Mouse (Mus musculus) gastrocnemius, postnatal 4 days (tissue): ENCODE data around the gene Herc1. TPM values are rescaled to one million over a fixed set of nuclear protein-coding genes. Genes with fewer than 3 reads are reported as not detected.
A peak's percentile ranks its signal among the peaks of the same experiment; 100 is the strongest.

ENCODE experiments used
- DNase-seq, 2 experiments: peaks; one replicate each; pipeline ENCODE4 v3.0.0; 2021 to 2022; ENCODE audit warnings: low spot score in 2 of 2, mixed read lengths in 2 of 2
- total RNA-seq, 2 experiments: library from RNA; stranded (reverse); gene quantifications; 2 replicates each; pipeline ENCODE4 v1.2.3; 2021

The Herc1 gene
- total RNA-seq, 2 experiments from 2014 or later: 35.7 to 38.7 TPM

DNA sequence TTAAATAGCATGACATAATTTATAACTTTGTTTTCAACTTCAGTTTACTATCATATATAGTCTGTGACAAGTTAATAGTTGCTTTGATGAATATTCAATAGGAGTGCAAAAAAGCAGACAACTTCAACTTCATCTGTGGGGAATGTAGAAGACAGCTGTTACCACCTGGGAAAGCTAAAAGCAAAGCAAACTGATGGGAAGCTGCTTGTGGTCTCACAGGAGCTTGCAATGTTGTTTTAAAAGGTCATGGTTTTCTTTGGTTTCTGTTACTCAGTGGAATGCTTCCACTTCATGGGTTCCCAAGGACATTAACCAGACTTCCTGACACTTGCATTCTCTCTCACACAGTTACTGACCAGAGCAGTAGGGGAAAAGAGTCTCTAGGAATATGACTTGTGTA, 138.5 kb downstream of the Herc1 start:
- no peak for DNase-seq

DNA sequence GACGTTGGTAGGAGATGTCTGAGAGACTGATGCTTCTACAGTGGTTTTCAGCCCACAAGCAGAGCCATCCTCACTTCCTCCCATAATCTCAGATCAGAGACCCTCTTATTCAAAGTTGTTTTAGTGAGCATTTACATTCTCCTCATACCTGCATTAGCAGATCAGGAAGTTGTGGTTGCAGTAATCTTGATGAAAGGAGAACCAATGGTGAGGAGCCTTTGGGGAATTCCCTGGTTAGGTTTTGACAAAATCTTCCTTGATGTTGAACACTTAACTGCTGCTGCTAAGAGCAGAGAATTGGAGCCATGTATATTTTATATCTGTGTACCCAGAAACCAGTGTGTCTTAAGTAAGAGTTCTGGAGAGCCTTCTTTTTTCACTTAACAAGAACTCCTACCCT, 142.1 kb downstream of the Herc1 start:
- no peak for DNase-seq

- DNase-seq: no peak
Measured at GRCm38 (mm10) chr9:66493992-66494391, 143.7 kb downstream of the Herc1 start.

DNA sequence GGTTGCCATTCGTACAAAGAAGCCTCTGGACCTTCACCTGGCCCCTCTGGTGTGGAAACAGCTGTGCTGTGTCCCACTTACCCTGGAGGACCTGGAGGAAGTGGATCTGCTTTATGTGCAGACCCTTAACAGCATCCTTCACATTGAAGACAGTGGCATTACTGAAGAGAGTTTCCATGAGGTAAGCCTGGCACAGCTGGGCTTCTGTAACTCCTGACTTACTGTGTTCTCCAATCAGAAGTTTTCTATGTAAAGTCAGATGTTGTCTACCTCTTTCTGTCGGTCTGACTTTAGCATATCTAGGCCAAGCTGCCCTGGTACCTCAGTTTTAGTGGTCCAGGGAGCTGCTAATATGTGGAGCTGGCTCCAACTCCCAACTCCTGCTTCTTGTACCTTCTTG, 151.0 kb downstream of the Herc1 start:
- DNase-seq: no peak

DNA sequence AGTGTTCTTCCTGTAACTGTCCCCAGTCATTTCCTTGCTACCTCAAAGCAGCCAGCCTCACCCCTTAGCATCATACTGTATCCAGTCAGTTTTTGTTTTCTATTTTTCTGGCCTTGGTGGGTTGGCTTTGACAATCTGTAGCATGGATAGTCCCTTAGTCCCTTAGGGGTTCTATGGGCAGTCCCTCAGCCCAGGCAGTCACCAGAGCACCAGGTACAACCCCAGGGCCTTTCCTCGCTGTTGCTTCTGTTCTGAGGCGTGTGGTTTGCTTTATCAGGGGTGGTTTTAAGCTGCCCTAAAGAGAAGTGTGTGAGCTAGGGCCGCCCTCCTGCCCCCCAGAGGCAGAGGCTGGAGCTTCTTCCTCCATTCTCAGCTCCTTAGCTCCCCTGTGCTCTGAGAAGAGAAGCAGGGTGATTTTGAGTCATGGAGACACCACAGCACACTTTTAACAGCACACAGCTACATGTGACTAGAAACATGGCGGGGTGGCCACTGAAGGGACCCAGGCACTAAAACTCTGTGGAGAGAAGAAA, 153.7 kb downstream of the Herc1 start:
- DNase-seq: no peak

GRCm38 (mm10) chr9:66504518-66504917, 154.3 kb downstream of the Herc1 start:
- no peak for DNase-seq

- no peak for DNase-seq
Measured at GRCm38 (mm10) chr9:66505141-66505917, 155.1 kb downstream of the Herc1 start.

- no peak for DNase-seq
Measured at GRCm38 (mm10) chr9:66506011-66506410, 155.8 kb downstream of the Herc1 start.

DNA sequence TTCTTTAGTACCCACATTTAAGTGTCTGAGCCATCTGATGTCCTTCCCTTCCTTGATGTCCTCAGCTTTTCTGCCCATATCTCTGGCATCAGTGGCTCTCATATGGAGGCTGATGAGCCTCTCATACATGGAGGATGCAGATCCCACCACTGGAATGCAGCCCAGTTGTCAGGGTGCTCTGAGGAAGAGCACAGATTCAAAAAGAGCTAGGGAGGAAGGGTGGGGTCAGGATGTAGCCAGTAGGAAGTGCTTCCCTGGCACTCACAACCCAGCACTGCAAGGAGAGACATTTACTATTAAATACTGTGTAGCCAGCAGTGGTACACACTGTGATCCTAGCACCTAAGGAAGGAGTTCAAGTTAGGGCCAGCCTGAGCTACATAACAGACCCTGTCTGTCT, 156.2 kb downstream of the Herc1 start:
- DNase-seq: no peak

DNA sequence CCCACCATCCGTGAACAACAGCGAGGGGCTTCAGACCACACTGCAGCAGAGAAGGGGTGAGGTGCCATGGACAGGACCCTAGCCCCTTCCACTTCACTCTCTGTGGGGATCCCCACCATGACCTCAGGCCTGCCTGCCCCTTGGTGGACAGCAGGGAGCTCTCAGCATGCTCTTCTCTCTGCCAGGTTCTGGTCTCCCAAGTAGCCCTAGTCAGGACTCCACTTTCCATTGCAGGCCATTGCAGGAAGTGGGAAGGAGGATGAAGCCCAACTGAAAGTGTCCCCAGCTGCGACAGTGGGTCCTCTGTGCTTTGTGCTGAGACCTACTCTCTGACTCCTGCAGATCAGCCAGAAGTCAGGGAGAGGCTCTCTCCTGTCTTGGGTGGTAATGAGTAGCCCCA, 157.4 kb downstream of the Herc1 start:
- DNase-seq: no peak

DNA sequence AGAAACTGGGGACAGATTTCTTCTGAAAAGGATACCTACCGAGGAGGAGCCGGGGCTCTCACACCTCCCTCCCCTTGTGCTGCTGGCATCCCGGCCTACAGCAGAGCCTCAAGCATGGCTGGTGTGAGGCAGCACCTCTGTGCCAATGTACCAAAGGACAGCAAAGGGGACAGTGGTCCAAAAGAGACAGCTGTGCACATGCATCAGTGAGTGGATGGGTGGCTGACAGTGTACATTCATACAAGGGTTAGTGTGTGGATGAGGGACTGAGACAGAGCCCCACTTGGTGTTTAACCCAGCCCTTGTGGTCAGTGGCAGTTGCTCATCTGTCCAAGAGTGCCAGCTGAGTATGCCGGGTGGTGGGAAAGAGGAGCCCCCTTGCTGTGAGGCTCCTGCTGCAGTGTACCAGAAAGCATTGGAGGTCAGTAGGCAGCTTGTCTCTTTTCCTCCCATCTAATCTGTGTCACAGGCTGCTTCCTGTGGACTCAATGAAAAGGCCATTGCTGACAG, 158.7 kb downstream of the Herc1 start:
- DNase-seq: no peak

- DNase-seq: no peak
Measured at GRCm38 (mm10) chr9:66510351-66510841, 160.1 kb downstream of the Herc1 start.

DNA sequence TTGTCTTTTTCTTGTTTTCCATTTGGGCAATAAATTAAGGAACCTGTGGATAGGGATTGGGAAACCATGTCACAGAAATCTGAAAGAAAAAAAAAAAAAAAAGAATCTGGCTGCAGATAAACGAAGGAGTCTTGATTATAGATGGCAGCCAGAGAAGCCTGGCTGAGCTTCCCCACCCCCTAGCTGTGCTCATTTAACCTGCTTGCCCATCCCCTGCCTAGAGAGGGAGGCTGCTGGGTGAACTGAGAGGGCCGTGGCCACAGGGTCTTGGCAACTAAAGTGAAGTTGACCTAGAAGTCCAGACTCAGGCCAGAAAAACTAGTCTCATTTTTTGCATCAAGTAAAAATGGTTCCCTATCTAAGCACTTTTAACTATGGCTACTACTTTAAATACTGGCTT, 160.7 kb downstream of the Herc1 start:
- no peak for DNase-seq

- peak; percentile 89 to 93 for DNase-seq
Measured at GRCm38 (mm10) chr9:66511580-66512350, 161.5 kb downstream of the Herc1 start.

DNA sequence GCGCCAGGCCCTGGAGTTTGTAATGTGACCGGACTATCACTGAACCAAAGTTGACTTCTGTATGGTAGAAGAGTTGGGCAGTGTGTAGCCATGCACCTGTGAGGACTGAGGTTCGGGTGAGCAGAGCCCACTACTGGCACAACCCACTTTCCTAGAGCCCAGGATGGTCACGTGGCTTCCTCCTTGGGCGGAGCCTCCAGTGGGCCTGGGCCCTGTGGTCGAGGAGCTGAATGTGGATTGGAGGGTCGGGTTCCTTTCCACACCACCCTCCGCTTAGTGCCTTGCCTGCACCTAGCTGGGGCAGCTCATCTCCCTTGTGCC, 162.1 kb downstream of the Herc1 start:
- DNase-seq: peak; percentile 73 to 83

DNA sequence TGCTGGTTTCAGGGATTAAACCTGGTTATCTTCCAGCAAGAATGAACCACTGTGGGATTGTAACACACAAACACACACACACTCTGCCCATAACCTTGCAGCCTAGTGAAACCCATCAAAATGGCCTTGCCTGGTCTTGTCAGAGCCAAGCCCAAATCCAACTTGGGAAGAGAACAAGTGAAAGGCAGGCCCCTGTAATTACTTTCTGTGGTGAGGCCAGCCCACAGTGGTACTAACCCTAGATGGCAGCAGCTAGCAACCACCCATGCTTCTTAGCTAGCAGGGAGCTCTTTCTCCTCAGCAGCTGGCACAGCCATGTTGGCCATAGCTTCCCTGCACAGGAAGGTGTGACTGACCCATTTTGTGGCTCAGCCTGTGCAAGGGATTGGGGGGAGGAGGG, 162.9 kb downstream of the Herc1 start:
- no peak for DNase-seq

- DNase-seq: no peak
Measured at GRCm38 (mm10) chr9:66513661-66514255, 163.5 kb downstream of the Herc1 start.

GRCm38 (mm10) chr9:66514256-66514770, 164.1 kb downstream of the Herc1 start, which contains the start of gene Fbxl22:
TSS of gene Fbxl22 (minus strand) at chr9:66514593.
- no peak for DNase-seq

DNA sequence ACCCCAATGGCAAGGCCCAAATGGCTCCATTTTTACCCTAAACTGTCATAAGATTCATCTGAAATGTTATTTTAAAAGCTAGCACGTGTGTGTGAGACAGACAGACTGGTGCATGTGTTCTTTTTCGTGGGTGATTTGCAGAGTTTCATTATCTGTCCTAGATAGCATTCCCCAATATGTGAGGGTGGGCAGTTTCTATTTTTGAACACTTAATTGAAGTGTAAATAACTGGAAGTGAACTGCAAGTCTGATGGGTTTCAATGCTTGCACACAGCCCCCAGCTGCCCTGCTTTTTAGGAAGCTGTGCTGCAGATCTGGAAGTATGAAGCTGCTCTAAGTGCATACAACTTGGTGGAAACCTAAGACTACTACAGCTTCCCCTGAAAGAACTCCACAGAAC, 164.9 kb downstream of the Herc1 start:
- DNase-seq: no peak

DNA sequence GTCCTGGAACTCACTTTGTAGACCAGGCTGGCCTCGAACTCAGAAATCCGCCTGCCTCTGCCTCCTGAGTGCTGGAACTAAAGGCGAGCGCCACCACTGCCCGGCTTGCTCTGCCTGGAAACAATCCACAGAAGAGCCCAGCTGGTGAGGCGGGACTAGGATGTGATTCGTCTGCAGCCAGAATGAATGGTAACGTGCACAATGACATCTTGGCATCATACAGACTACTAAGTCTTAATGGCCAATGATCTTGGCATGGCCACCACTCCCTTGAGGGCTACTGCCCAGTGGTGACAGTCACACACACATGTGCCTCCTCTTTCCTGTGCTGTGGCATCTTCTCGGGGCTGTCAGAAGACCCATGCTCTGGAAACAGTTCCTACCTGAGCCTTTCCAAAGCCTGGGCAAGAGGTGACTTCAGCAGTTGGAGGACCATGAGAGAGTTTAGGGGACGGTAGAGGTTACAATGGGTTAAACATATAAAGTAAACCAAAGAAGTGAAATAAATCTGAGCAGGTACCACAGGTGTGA, 165.5 kb downstream of the Herc1 start:
- DNase-seq: no peak

- no peak for DNase-seq
Measured at GRCm38 (mm10) chr9:66516296-66516940, 166.2 kb downstream of the Herc1 start.
